ENCODE assay signal across 14 mouse cellular contexts in genomic region chr9:32018020-32018419, GRCm38 (mm10).
DNase-seq lines count a peak whose midpoint lies in the region; ATAC-seq and TF ChIP-seq lines count a peak whose summit lies in the region.
"Had no signal": no experiment of that assay in that cellular context is flagged by ENCODE, and none has a peak within 500 bp of the region (broad histone marks: within the 10 kb centered on the region; RNA-seq: fewer than 3 reads in every experiment).

No protein-coding gene starts in this region.

- intact Hi-C loops in gastrocnemius, postnatal 14 days (cut with DNase I; ENCODE audit: low total_unique reads) = no loop called here

- ATAC-seq in forebrain, postnatal 0 days = no peak
- ATAC-seq: CD4-positive, CD25-positive, alpha-beta regulatory T cell, adult 4 months; Patski had no signal

- no peak for TF ChIP-seq POLR2A in thymus, adult 2 months (IDR thresholded peaks at IDR 0.05; ENCODE audit: control insufficient read depth, extremely low read depth, insufficient read depth, low read length, poor library complexity)

- peak; percentile 62 for DNase-seq in forebrain, postnatal 0 days
- DNase-seq in forebrain, embryonic 10.5 days (ENCODE audit: extremely low spot score, low spot score) = no peak
- DNase-seq in layer of hippocampus, postnatal 10 days (ENCODE audit: low spot score in 2 of 2) = peak; percentile 51 to 52
- no peak for DNase-seq in layer of hippocampus, postnatal 36 days
- DNase-seq in gastrocnemius, postnatal 14 days = peak; percentile 72
- peak; percentile 75 for DNase-seq in heart, postnatal 4 days
- DNase-seq in yolk sac, embryonic 10.5 days (ENCODE audit: low spot score) = no peak
- no peak for DNase-seq in thymus, adult 2 months
- DNase-seq: retina, postnatal 1 day; thymus, postnatal 36 days had no signal

- H3K9ac ChIP-seq in forebrain, postnatal 0 days = no peak overlapping the region
- H3K9ac ChIP-seq: limb, embryonic 12.5 days had no signal

- no peak for TF ChIP-seq CTCF in forebrain, postnatal 0 days (IDR thresholded peaks at IDR 0.05; ENCODE audit: low read depth)
- TF ChIP-seq CTCF in thymus, adult 2 months (IDR thresholded peaks at IDR 0.05; ENCODE audit: borderline replicate concordance, control insufficient read depth, extremely low read depth, insufficient read depth, low read length, poor library complexity) = no peak

- no peaks in the 10 kb centered on the region for H3K27me3 ChIP-seq in forebrain, postnatal 0 days (ENCODE audit: insufficient read depth, low read length)
- no peaks in the 10 kb centered on the region for H3K27me3 ChIP-seq in forebrain, embryonic 10.5 days (ENCODE audit: poor library complexity, severe bottlenecking)
- no peaks in the 10 kb centered on the region for H3K27me3 ChIP-seq in thymus, adult 2 months (ENCODE audit: control insufficient read depth, insufficient read depth, low read length)
- H3K27me3 ChIP-seq: limb, embryonic 12.5 days; Patski had no signal

- no peaks in the 10 kb centered on the region for H3K36me3 ChIP-seq in forebrain, postnatal 0 days (ENCODE audit: insufficient read depth)
- no peaks in the 10 kb centered on the region for H3K36me3 ChIP-seq in forebrain, embryonic 10.5 days (replicated peaks)
- no peaks in the 10 kb centered on the region for H3K36me3 ChIP-seq in thymus, adult 2 months (ENCODE audit: control insufficient read depth, insufficient read depth, low read length)
- H3K36me3 ChIP-seq: limb, embryonic 12.5 days had no signal

- peaks cover 5% of the 10 kb centered on the region; the same call in 1 of the 2 replicates for H3K4me1 ChIP-seq in forebrain, postnatal 0 days (ENCODE audit: insufficient read depth)
- peaks cover 25% of the 10 kb centered on the region for H3K4me1 ChIP-seq in forebrain, embryonic 10.5 days
- H3K4me1 ChIP-seq in thymus, adult 2 months (replicated peaks; ENCODE audit: control insufficient read depth, insufficient read depth, low read length) = no peaks in the 10 kb centered on the region

- no peak overlapping the region for H3K4me3 ChIP-seq in forebrain, postnatal 0 days (ENCODE audit: low read depth, low read length)
- no peak overlapping the region for H3K4me3 ChIP-seq in forebrain, embryonic 10.5 days
- no peak overlapping the region for H3K4me3 ChIP-seq in thymus, adult 2 months (ENCODE audit: control insufficient read depth, insufficient read depth, low read length)
- H3K4me3 ChIP-seq: limb, embryonic 12.5 days had no signal

- H3K27ac ChIP-seq in forebrain, postnatal 0 days (ENCODE audit: low read depth, low read length) = no peak overlapping the region
- no peak overlapping the region for H3K27ac ChIP-seq in forebrain, embryonic 10.5 days
- H3K27ac ChIP-seq in thymus, adult 2 months (ENCODE audit: control insufficient read depth, insufficient read depth, low read length) = no peak overlapping the region
- H3K27ac ChIP-seq: limb, embryonic 12.5 days; macrophage had no signal

- no peaks in the 10 kb centered on the region for H3K9me3 ChIP-seq in forebrain, postnatal 0 days (ENCODE audit: low read length)
- H3K9me3 ChIP-seq in forebrain, embryonic 10.5 days = no peaks in the 10 kb centered on the region
- H3K9me3 ChIP-seq: limb, embryonic 12.5 days had no signal

- no peak overlapping the region for H3K4me2 ChIP-seq in forebrain, postnatal 0 days (ENCODE audit: low read depth)
- H3K4me2 ChIP-seq: limb, embryonic 12.5 days had no signal

Comparison
In these comparisons a context has a peak if more than half of its experiments do, and no peak if none do; other contexts are left out.
1. DNase-seq: peak in forebrain, postnatal 0 days (single experiment), layer of hippocampus, postnatal 10 days (2 of 2), gastrocnemius, postnatal 14 days (single experiment) and heart, postnatal 4 days (single experiment); none in forebrain, embryonic 10.5 days (single experiment), layer of hippocampus, postnatal 36 days (0 of 2), yolk sac, embryonic 10.5 days (single experiment) and thymus, adult 2 months (single experiment).